Mouse (Mus musculus) heart, embryonic 16.5 days (tissue): ENCODE results near the gene Il12rb1. TPM values are rescaled to one million over a fixed set of nuclear protein-coding genes. Genes with fewer than 3 reads are reported as not detected.
A peak's percentile ranks its signal among the peaks of the same experiment; 100 is the strongest.

Experiments
- ATAC-seq: fragments of 200-750 bp; cut with Nextera tagmentation; replicated peaks from 2 replicates; pipeline ENCODE4 v1.8.0; 2017; ENCODE audit warnings: moderate number of reproducible peaks; ENCODE audit not compliant: insufficient read depth, low FRiP score; ENCODE audit errors: extremely low read depth
- H3K27ac ChIP-seq: fragments of 300-500 bp; sonication (generic); 2 replicates; pipeline ENCODE4 v1.5.1; 2014; ENCODE audit warnings: mild to moderate bottlenecking, low read length, control low read depth, moderate library complexity
- H3K27me3 ChIP-seq: fragments of 300-500 bp; sonication (generic); 2 replicates; pipeline ENCODE4 v1.6.1; 2014; ENCODE audit warnings: low read length, mixed read lengths; ENCODE audit not compliant: control insufficient read depth, insufficient read depth
- H3K36me3 ChIP-seq: fragments of 300-500 bp; sonication (generic); 2 replicates; pipeline ENCODE4 v1.6.1; 2014; ENCODE audit not compliant: control insufficient read depth, insufficient read depth
- H3K4me1 ChIP-seq: fragments of 300-500 bp; sonication (generic); 2 replicates; pipeline ENCODE4 v1.6.1; 2014; ENCODE audit warnings: low read length, mixed read lengths; ENCODE audit not compliant: control insufficient read depth, insufficient read depth
- H3K4me2 ChIP-seq: fragments of 300-500 bp; sonication (generic); 2 replicates; pipeline ENCODE4 v1.6.1; 2014; ENCODE audit warnings: low read depth, mild to moderate bottlenecking, control low read depth, low read length
- H3K4me3 ChIP-seq: fragments of 300-500 bp; sonication (generic); 2 replicates; pipeline ENCODE4 v1.5.1; 2014; ENCODE audit warnings: mild to moderate bottlenecking, control low read depth, low read length
- H3K9ac ChIP-seq: fragments of 300-500 bp; sonication (generic); 2 replicates; pipeline ENCODE4 v1.6.1; 2014; ENCODE audit warnings: low read length, control low read depth
- H3K9me3 ChIP-seq: fragments of 300-500 bp; sonication (generic); replicated peaks from 2 replicates; pipeline ENCODE4 v1.6.1; 2016; ENCODE audit warnings: low read length; ENCODE audit not compliant: control insufficient read depth
- WGBS: fragments of 180-500 bp; shearing (Covaris S2); extraction: QIAGEN DNeasy Blood & Tissue Kit; methylation state at CpG from one replicate; pipeline ENCODE4 v1.1.7; 2014; 5-methylcytosine and 5-hydroxymethylcytosine counted together
- microRNA-seq: library from miRNA; unstranded; fragments of <30 nt; microRNA quantifications from one replicate; pipeline ENCODE4, GENCODE M21; 2017
- polyA plus RNA-seq: library from polyadenylated mRNA; unstranded; fragments of >200 nt; fragmentation: Nextera tagmentation; extraction: Ambion mirVana; gene quantifications from 2 replicates; pipeline ENCODE4 v1.2.1, GENCODE M21; 2015

The Il12rb1 gene
- polyA plus RNA-seq, 1 experiment from 2014 or later = 1.6 TPM

GRCm38 (mm10) chr8:70868559-70869198, 60.4 kb downstream of the Il12rb1 start:
- 29% methylated on average over 40 of the region's 40 CpGs for WGBS
- H3K9me3 ChIP-seq = no peaks in the 10 kb centered on the region
- no peaks in the 10 kb centered on the region for H3K27me3 ChIP-seq
- H3K4me3 ChIP-seq = peak overlapping the region; percentile 1; the same call in 1 of the 2 replicates
- H3K4me1 ChIP-seq = peaks cover 35% of the 10 kb centered on the region
- ATAC-seq = no peak
- H3K36me3 ChIP-seq = no peaks in the 10 kb centered on the region
- peak overlapping the region; percentile 42; the same call in 1 of the 2 replicates for H3K9ac ChIP-seq
- H3K27ac ChIP-seq = 0 out of 2 replicates have a peak overlapping the region, but pooled peaks have one; percentile 2
- peak overlapping the region; percentile 33 for H3K4me2 ChIP-seq

GRCm38 (mm10) chr8:70869199-70869571, 60.9 kb downstream of the Il12rb1 start:
- no peaks in the 10 kb centered on the region for H3K36me3 ChIP-seq
- H3K4me3 ChIP-seq = no peak overlapping the region
- ATAC-seq = no peak
- 50% methylated on average over 5 of the region's 5 CpGs for WGBS
- H3K27ac ChIP-seq = 0 out of 2 replicates have a peak overlapping the region, but pooled peaks have one; percentile 2
- no peaks in the 10 kb centered on the region for H3K27me3 ChIP-seq
- no peaks in the 10 kb centered on the region for H3K9me3 ChIP-seq
- H3K9ac ChIP-seq = peak overlapping the region; percentile 42; the same call in 1 of the 2 replicates
- H3K4me2 ChIP-seq = no peak overlapping the region
- peaks cover 31% of the 10 kb centered on the region for H3K4me1 ChIP-seq

GRCm38 (mm10) chr8:70869601-70870041, 61.4 kb downstream of the Il12rb1 start:
- WGBS = 46% methylated on average over 16 of the region's 16 CpGs
- Histone ChIP-seq H3K4me2 (no peak overlapping the region), H3K4me3 (no peak overlapping the region), H3K9ac (no peak overlapping the region), H3K4me1 (peaks cover 27% of the 10 kb centered on the region), H3K27me3 (no peaks in the 10 kb centered on the region), H3K27ac (no peak overlapping the region), H3K9me3 (no peaks in the 10 kb centered on the region), H3K36me3 (no peaks in the 10 kb centered on the region)
- ATAC-seq = no peak

Small RNAs within 50 kb of the gene (microRNA-seq; reads per million reads assigned to microRNA genes)
- 0.59 reads per million for gene Mir7240

Other genes with a start within 250 kb of the Il12rb1 start
- 111 and 117 TPM in 2 replicates for gene Isyna1, start 214.1 kb upstream of the Il12rb1 start, polyA plus RNA-seq
- gene Ssbp4, start 199.6 kb upstream of the Il12rb1 start, polyA plus RNA-seq = 68.4 and 69.5 TPM in 2 replicates
- 1.8 and 2.3 TPM in 2 replicates for gene Lrrc25, start 192.3 kb upstream of the Il12rb1 start, polyA plus RNA-seq
- 1.2 and 1.6 TPM in 2 replicates for gene Gdf15, start 176.0 kb upstream of the Il12rb1 start, polyA plus RNA-seq
- 35.5 and 36.7 TPM in 2 replicates for gene Pgpep1, start 148.1 kb upstream of the Il12rb1 start, polyA plus RNA-seq
- gene Lsm4, start 135.2 kb upstream of the Il12rb1 start, polyA plus RNA-seq = 252 and 258 TPM in 2 replicates
- 58.7 and 59.3 TPM in 2 replicates for gene Jund, start 109.5 kb upstream of the Il12rb1 start, polyA plus RNA-seq
- gene Iqcn, start 105.0 kb upstream of the Il12rb1 start, polyA plus RNA-seq = 0.05 TPM in 1 of 2 replicates, not detected in the other
- gene Gm3336, start 89.9 kb upstream of the Il12rb1 start, polyA plus RNA-seq = not detected in 2 replicates
- 0.38 and 0.55 TPM in 2 replicates for gene Pde4c, start 84.7 kb upstream of the Il12rb1 start, polyA plus RNA-seq
- gene Rab3a, start 53.8 kb upstream of the Il12rb1 start, polyA plus RNA-seq = 29.1 and 30.0 TPM in 2 replicates
- gene Mpv17l2, start 47.5 kb upstream of the Il12rb1 start, polyA plus RNA-seq = 44.0 and 50.5 TPM in 2 replicates
- 42.1 and 43.3 TPM in 2 replicates for gene Pik3r2, start 31.7 kb upstream of the Il12rb1 start, polyA plus RNA-seq
- 7.3 and 9.3 TPM in 2 replicates for gene Mast3, start 3.4 kb upstream of the Il12rb1 start, polyA plus RNA-seq
- 3.7 and 3.8 TPM in 2 replicates for gene Arrdc2, start 31.3 kb downstream of the Il12rb1 start, polyA plus RNA-seq
- gene Kcnn1, start 54.8 kb downstream of the Il12rb1 start, polyA plus RNA-seq = 4.1 and 4.2 TPM in 2 replicates
- 82.3 and 91.8 TPM in 2 replicates for gene Ccdc124, start 65.5 kb downstream of the Il12rb1 start, polyA plus RNA-seq
- 0.31 and 0.43 TPM in 2 replicates for gene Slc5a5, start 84.3 kb downstream of the Il12rb1 start, polyA plus RNA-seq
- gene Rpl18a, start 89.0 kb downstream of the Il12rb1 start, polyA plus RNA-seq = 2,334 and 2,733 TPM in 2 replicates
- gene Map1s, start 97.5 kb downstream of the Il12rb1 start, polyA plus RNA-seq = 36.9 and 38.1 TPM in 2 replicates